Mouse (Mus musculus) hindbrain, embryonic 10.5 days (tissue): ENCODE data around the gene Bcl2l1. TPM values are rescaled to one million over a fixed set of nuclear protein-coding genes. Genes with fewer than 3 reads are reported as not detected.

ENCODE experiments used
- DNase-seq: peaks from one replicate; pipeline ENCODE4 v3.0.0-alpha.2; 2017; ENCODE audit warnings: low spot score
- H3K27ac ChIP-seq: fragments of 300-500 bp; sonication (generic); 2 replicates; pipeline ENCODE4 v1.5.1; 2016; ENCODE audit warnings: mild to moderate bottlenecking, moderate library complexity
- H3K27me3 ChIP-seq: fragments of 300-500 bp; sonication (generic); 2 replicates; pipeline ENCODE4 v1.6.1; 2016; ENCODE audit warnings: mild to moderate bottlenecking; ENCODE audit not compliant: poor library complexity, insufficient read depth, severe bottlenecking
- H3K36me3 ChIP-seq: fragments of 300-500 bp; sonication (generic); 2 replicates; pipeline ENCODE4 v1.6.1; 2016; ENCODE audit warnings: mild to moderate bottlenecking, moderate library complexity
- H3K4me1 ChIP-seq: fragments of 300-500 bp; sonication (generic); replicated peaks from 2 replicates; pipeline ENCODE4 v1.6.1; 2016; ENCODE audit warnings: mild to moderate bottlenecking
- H3K4me3 ChIP-seq: fragments of 300-500 bp; sonication (generic); 2 replicates; pipeline ENCODE4 v1.5.1; 2016; ENCODE audit warnings: mild to moderate bottlenecking, moderate library complexity
- H3K9me3 ChIP-seq: fragments of 300-500 bp; sonication (generic); 2 replicates; pipeline ENCODE4 v1.6.1; 2016; ENCODE audit warnings: mild to moderate bottlenecking, moderate library complexity
- WGBS: fragments of 180-500 bp; shearing (Covaris S2); methylation state at CpG from one replicate; pipeline ENCODE4 v1.1.7; 2016; 5-methylcytosine and 5-hydroxymethylcytosine counted together
- polyA plus RNA-seq: library from polyadenylated mRNA; unstranded; fragments of >200 nt; fragmentation: Nextera tagmentation; extraction: Ambion mirVana; gene quantifications from 2 replicates; pipeline ENCODE4 v1.2.1, GENCODE M21; 2016

Gene Bcl2l1
- polyA plus RNA-seq, 1 experiment from 2014 or later: 128 TPM

DNA sequence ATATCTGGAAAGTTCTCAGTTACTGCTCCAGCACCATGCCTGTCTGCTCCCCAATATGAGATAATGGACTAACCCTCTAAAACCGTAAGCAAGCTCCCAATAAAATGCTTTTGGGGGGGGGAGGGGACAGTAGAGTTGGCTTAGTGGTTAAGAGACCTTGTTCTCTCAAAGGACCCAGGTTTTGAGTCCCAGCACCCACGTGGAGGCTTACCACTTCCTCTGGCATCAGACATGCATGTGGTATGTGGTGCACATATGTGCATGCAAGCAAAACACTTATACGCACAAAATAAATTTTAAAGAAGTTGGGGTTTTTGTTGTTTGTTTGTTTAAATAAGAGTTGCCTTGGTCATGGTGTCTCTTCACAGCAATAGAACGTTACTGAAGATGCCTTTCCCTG is 56.2 kb downstream of the Bcl2l1 start:
- 83% methylated on average over 4 of the region's 4 CpGs for WGBS

DNA sequence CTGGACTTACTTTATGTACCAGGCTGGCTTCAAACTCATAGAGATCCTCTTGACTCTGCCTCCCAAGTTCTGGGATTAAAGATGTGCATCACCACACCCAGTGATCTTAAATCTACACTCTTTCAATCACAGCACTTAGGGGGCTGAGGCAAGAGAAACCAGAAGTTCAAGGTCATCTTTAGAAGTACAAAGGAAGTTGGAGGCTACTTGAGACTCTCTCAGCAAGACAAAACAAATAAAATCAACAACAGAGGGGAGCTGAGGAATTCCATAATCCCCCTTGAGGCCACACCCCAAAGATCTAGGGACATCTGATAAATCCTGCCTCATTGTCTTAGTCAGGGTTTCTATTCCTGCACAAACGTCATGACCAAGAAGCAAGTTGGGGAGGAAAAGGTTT is 59.3 kb downstream of the Bcl2l1 start:
- Histone ChIP-seq H3K9me3 (no peaks in the 10 kb centered on the region), H3K27ac (no peak overlapping the region), H3K36me3 (no peaks in the 10 kb centered on the region), H3K27me3 (no peaks in the 10 kb centered on the region), H3K4me1 (no peaks in the 10 kb centered on the region), H3K4me3 (no peak overlapping the region)
- no peak for DNase-seq
- WGBS: 39% methylated on average over 1 of the region's 1 CpGs

More for the DNA sequence above, 56.2 kb downstream of the Bcl2l1 start:
- H3K9me3 ChIP-seq: no peaks in the 10 kb centered on the region
- H3K4me3 ChIP-seq: no peak overlapping the region
- H3K27ac ChIP-seq: no peak overlapping the region
- no peaks in the 10 kb centered on the region for H3K4me1 ChIP-seq
- DNase-seq: no peak
- no peaks in the 10 kb centered on the region for H3K27me3 ChIP-seq
- H3K36me3 ChIP-seq: peaks cover 20% of the 10 kb centered on the region

DNA sequence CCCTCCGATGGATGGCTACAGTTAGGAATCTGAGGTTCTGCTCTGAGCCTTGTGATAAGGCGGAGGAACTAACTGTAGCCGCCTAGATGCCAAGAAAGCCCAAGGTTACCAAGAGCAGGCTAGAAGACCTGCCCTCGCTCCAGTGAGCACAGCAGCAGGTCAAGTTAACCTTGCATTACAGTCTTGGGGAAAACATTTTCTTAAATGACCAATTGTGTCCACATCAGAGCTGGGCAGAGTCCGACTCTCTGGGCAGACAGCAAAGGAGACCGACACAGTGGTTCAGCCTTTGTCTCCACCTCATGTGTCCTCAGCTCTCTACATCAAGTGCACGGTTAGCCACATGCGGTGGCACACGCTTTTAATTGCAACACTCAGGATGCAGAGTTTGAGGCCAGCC is 60.0 kb downstream of the Bcl2l1 start:
- no peaks in the 10 kb centered on the region for H3K9me3 ChIP-seq
- 91% methylated on average over 9 of the region's 9 CpGs for WGBS
- H3K4me3 ChIP-seq: no peak overlapping the region
- no peaks in the 10 kb centered on the region for H3K27me3 ChIP-seq
- no peak for DNase-seq
- H3K27ac ChIP-seq: no peak overlapping the region
- peaks cover 4% of the 10 kb centered on the region for H3K4me1 ChIP-seq
- no peaks in the 10 kb centered on the region for H3K36me3 ChIP-seq

DNA sequence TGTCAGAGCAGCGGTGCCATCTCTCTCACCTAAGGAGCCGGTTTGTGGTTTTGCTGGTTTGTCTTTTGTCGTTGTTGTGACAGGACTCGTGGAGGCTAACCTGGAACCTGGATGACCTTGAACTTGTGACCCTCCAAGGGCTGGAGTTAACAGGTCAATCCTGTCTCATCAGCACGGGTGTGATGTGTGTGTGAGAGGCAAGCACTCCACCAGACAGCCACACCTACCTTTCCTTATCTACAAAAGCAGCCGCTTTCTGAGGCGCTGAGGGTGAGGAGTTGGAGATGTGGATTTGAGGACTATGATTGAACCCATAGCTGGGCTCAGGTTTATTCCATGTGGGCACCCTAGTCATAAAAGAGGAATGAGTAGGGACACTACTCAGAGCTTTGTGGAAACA is 61.9 kb downstream of the Bcl2l1 start:
- Histone ChIP-seq H3K27ac (no peak overlapping the region), H3K4me1 (peaks cover 22% of the 10 kb centered on the region), H3K4me3 (no peak overlapping the region), H3K36me3 (no peaks in the 10 kb centered on the region), H3K9me3 (no peaks in the 10 kb centered on the region), H3K27me3 (no peaks in the 10 kb centered on the region)
- DNase-seq: no peak
- WGBS: 84% methylated on average over 7 of the region's 7 CpGs

DNA sequence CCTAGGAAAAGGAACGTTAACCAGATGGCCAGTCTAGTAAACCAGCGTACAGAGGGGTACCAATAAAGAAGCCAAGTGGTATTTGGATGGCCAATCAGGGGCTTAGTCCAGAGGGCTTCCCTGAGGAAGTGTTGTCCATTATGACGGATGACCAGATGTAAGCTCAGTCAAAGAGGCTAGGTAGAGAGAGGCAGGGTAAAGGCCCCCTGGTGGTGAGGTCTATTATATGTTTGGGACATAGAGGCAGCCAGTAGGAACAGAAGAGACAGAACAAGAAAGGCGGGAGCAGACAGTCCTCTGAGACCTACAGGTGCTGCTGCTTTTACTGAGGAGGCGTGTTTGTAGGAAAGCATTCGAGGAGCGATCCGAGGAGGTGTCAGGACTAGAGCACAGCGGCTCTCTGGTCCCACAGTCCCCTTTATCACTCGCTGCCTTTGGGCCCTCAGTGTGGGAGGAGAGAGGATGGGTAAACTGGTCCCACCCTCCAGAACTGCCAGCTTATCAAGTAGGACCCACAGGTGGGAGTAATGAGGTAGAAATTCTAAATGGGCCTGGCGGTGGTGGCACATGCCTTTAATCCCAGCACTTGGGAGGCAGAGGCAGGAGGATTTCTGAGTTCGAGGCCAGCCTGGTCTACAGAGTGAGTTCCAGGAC is 63.8 kb downstream of the Bcl2l1 start:
- Histone ChIP-seq H3K27me3 (no peaks in the 10 kb centered on the region), H3K36me3 (no peaks in the 10 kb centered on the region), H3K9me3 (no peaks in the 10 kb centered on the region), H3K4me3 (no peak overlapping the region), H3K27ac (no peak overlapping the region), H3K4me1 (peaks cover 34% of the 10 kb centered on the region)
- 64% methylated on average over 12 of the region's 12 CpGs for WGBS
- peak; percentile 56 for DNase-seq

DNA sequence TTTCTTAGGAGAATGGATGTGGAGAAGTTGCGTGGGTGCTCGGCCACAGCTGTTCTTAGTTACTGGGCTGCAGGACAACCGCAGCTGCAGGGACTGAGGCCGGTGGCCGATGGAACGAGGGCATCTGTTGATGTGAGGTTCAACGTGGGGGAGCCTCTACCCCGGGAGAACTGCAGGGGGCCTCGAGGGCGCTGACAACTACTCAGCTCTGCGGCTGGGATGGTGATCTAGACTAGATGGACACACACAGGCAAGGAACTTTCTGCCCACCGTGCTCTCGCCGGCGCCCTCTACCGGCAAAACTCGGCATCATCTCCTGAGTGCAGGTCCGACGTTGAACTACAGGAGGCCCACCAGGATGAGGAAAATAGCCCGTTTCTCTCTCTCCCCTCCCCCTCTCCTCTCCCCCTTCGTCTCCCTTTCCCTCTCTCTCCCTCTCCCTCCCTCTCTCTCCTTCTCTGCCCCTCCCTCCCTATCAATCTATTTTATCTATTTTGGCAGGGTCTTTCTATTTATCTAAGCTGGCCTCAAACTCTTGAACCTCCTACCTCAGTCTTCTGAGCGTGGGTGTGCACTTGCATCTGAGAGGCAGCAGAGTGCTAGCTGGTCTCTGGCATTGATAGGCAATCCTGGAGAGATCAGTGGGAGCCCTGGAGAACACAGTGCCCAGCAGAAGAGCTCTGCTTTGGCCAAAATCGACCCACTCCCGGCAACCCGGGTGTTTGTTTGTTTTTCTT is 65.0 kb downstream of the Bcl2l1 start:
- 20% methylated on average over 25 of the region's 25 CpGs for WGBS
- peak; percentile 93 for DNase-seq
- peak overlapping the region; percentile 56 for H3K27ac ChIP-seq

DNA sequence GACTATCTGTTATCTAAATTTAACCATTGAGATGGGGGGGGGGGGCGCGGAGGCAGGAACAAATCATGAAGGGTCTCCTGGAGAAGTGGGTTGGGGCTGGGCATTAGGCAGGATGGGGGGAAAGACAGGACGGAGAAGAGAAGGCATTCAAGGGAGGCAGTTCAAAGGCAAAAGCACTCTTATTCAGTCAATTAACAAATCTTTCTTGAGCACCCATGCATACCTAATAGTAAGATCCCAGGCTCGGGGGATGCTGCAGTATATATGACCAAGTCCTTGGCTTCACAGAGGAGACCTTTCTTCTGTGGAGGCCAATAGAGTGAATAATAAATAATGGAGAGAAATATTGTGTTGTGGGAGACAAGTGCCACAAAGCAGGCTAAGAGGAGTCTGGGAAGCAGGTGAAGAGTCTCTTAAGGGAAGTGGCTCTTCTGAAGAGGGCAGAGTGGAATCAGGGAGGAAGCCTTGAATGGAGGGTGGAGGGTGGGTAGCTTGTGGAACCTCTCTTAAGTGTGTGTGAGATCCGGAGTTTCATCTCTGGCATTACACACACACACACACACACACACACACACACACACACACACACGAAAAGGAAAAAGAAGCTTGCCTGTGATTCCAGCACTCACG is 66.4 kb downstream of the Bcl2l1 start:
- peak overlapping the region; percentile 39 for H3K4me3 ChIP-seq
- H3K36me3 ChIP-seq: no peaks in the 10 kb centered on the region
- no peak for DNase-seq
- no peaks in the 10 kb centered on the region for H3K27me3 ChIP-seq
- peak overlapping the region; percentile 82 for H3K27ac ChIP-seq
- 34% methylated on average over 7 of the region's 7 CpGs for WGBS
- no peaks in the 10 kb centered on the region for H3K9me3 ChIP-seq
- H3K4me1 ChIP-seq: peaks cover 34% of the 10 kb centered on the region

More for the DNA sequence above, 65.0 kb downstream of the Bcl2l1 start:
- no peak overlapping the region; the same call in 1 of the 2 replicates for H3K4me3 ChIP-seq
- H3K4me1 ChIP-seq: peaks cover 34% of the 10 kb centered on the region
- no peaks in the 10 kb centered on the region for H3K36me3 ChIP-seq
- H3K27me3 ChIP-seq: no peaks in the 10 kb centered on the region
- no peaks in the 10 kb centered on the region for H3K9me3 ChIP-seq

DNA sequence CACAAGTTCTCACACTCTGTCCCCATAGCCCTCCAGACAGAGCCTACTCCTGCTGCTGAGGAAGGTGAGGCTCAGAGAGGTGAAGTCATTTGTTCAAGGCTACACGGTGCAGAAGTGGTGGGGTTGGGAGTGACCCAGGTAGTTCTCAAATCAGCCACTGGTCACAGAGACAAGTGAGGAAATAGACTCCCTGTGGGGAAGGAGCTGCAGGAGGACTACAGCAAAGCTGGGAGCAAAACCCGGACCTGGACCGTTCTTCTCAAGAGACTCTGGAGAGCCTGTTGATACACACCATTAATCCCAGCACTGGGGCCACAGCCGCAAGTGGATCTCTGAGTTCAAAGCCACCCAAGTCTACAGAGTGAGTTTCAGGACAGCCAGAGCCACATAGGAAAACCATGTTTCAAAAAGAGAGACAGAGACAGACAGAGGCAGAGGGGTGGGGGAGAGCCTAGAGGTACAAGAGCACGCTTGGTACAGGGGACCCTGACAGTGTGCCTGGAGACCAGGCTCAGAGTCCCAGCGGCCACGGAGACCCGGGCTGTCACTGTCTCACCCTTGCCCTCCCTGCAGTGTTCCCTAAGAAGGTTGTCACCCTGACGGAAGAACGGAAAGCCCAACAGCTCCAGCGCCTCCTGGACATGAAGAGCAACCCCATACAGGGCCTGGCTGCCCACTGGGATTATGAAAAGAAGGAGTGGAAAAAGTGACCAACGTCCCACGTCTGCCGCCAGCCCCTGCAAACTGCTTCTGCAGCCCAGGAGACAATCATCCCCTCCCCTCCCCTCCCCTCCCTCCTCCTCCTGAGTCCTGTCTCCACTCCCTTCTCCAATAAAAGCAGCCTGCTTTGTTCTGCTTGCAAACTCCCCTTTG is 67.1 kb downstream of the Bcl2l1 start:
- no peaks in the 10 kb centered on the region for H3K9me3 ChIP-seq
- H3K4me3 ChIP-seq: peak overlapping the region; percentile 39

DNA sequence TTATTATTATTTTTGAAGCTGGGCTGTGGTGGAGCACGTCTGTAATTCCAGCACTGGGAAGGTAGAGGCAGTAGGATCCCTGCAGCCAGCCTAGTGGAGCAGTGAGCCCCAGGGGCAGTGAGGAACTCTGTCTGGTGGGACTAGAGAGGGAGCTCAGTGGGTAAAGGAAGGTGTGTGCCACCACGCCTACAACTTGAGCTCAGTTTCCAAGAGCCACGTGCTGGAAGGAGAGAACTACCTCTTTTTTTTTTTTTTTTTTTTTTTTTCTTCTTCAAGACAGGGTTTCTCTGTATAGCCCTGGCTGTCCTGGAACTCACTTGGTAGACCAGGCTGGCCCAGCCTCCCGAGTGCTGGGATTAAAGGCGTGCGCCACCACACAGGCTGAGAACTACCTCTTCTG is 68.2 kb downstream of the Bcl2l1 start:
- peaks cover 34% of the 10 kb centered on the region for H3K4me1 ChIP-seq
- H3K27ac ChIP-seq: no peak overlapping the region
- 68% methylated on average over 6 of the region's 6 CpGs for WGBS
- H3K9me3 ChIP-seq: no peaks in the 10 kb centered on the region
- DNase-seq: no peak
- no peak overlapping the region for H3K4me3 ChIP-seq
- no peaks in the 10 kb centered on the region for H3K36me3 ChIP-seq
- no peaks in the 10 kb centered on the region; the same call in 1 of the 2 replicates for H3K27me3 ChIP-seq

More for the DNA sequence above, 67.1 kb downstream of the Bcl2l1 start:
- peaks cover 34% of the 10 kb centered on the region for H3K4me1 ChIP-seq
- 3% methylated on average over 14 of the region's 14 CpGs for WGBS
- no peaks in the 10 kb centered on the region for H3K27me3 ChIP-seq
- DNase-seq: peak; percentile 47
- H3K27ac ChIP-seq: peak overlapping the region; percentile 82
- H3K36me3 ChIP-seq: no peaks in the 10 kb centered on the region

DNA sequence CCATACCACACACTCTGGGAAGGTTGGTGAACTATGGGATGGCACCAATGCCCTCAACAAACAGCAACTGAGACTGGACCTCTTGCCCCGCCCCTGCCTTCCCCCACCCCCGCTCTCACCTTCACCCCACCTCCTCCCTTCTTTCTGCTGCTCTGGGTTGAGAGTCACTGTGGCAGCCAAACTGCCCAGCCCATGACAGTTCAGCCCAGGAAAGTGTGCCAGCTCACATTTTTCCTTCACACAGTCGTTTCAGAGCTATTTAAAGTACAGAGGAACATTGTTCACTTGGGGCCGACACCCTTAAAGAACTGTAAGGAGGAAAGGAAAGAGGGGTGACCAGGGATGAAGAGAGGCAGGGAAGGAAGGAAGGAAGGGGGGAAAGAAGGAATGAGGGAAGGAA is 73.2 kb downstream of the Bcl2l1 start:
- no peaks in the 10 kb centered on the region for H3K36me3 ChIP-seq

DNA sequence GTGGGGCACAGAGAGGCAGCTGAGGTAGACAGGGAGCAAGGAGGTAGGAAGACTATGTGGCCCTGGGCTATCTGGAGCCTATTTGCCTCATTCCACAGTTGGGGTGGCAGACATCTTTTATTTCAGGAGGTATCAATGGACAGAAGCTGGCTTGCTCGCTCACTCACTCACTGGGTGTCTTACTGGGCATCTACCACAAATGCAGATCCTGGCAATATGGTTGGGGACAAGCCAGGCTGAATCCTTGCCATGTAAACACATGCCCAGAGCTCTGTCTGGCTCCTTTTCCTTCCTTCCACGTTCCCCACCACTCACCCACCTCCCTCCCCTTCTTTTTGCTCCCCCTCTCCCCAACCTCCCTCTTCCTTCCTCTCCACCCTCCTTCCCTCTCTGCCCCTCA is 74.0 kb downstream of the Bcl2l1 start:
- H3K4me3 ChIP-seq: no peak overlapping the region
- peaks cover 35% of the 10 kb centered on the region for H3K27me3 ChIP-seq
- no peak for DNase-seq
- WGBS: 61% methylated on average over 2 of the region's 2 CpGs
- H3K27ac ChIP-seq: no peak overlapping the region
- H3K9me3 ChIP-seq: no peaks in the 10 kb centered on the region
- peaks cover 24% of the 10 kb centered on the region for H3K4me1 ChIP-seq
- no peaks in the 10 kb centered on the region for H3K36me3 ChIP-seq

More for the DNA sequence above, 73.2 kb downstream of the Bcl2l1 start:
- WGBS: 52% methylated on average over 4 of the region's 4 CpGs
- Histone ChIP-seq H3K27ac (no peak overlapping the region), H3K27me3 (peaks cover 33% of the 10 kb centered on the region), H3K9me3 (no peaks in the 10 kb centered on the region), H3K4me3 (no peak overlapping the region), H3K4me1 (peaks cover 24% of the 10 kb centered on the region)
- DNase-seq: no peak
